Mouse (Mus musculus) left cerebral cortex, adult 8-10 months (tissue): ENCODE results near the gene Ski. TPM values are rescaled to one million over a fixed set of nuclear protein-coding genes. Genes with fewer than 3 reads are reported as not detected.
A peak's percentile ranks its signal among the peaks of the same experiment; 100 is the strongest.

Source experiments
- DNase-seq, 2 experiments: peaks; one replicate each; pipeline ENCODE4 v3.0.0; 2022; ENCODE audit warnings: low spot score in 2 of 2
- total RNA-seq, 4 experiments: library from RNA; stranded (reverse); gene quantifications; 2 replicates each; pipeline ENCODE4 v1.2.4; 2022

Gene Ski
- total RNA-seq, 4 experiments from 2014 or later: 118 to 126 (median 121) TPM

- DNase-seq: peak; percentile 69 to 93
Observed at GRCm38 (mm10) chr4:155235311-155236119, 13.1 kb upstream of the Ski start.

- DNase-seq: no peak
Observed at GRCm38 (mm10) chr4:155234371-155235310, 12.2 kb upstream of the Ski start.

GRCm38 (mm10) chr4:155233878-155234277, 11.5 kb upstream of the Ski start:
- DNase-seq: peak; percentile 73 to 90

GRCm38 (mm10) chr4:155228461-155228860, 6.1 kb upstream of the Ski start:
- DNase-seq: no peak

GRCm38 (mm10) chr4:155227986-155228385, 5.6 kb upstream of the Ski start:
- DNase-seq: no peak

- no peak for DNase-seq
Observed at GRCm38 (mm10) chr4:155225918-155226317, 3.5 kb upstream of the Ski start.

GRCm38 (mm10) chr4:155223594-155224528, 1.5 kb upstream of the Ski start:
- DNase-seq: no peak

- peak; percentile 98 to 99 for DNase-seq
Observed at GRCm38 (mm10) chr4:155222841-155223593, 625 bp upstream of the Ski start.

GRCm38 (mm10) chr4:155221599-155222551, 517 bp downstream of the Ski start:
- DNase-seq: peak in 1 of 2 experiments; percentile 61

- DNase-seq: no peak
Observed at GRCm38 (mm10) chr4:155221106-155221505, 1.3 kb downstream of the Ski start.

- DNase-seq: no peak
Observed at GRCm38 (mm10) chr4:155220213-155221100, 1.9 kb downstream of the Ski start.

GRCm38 (mm10) chr4:155219271-155220212, 2.9 kb downstream of the Ski start:
- no peak for DNase-seq

GRCm38 (mm10) chr4:155218104-155218732, 4.2 kb downstream of the Ski start:
- no peak for DNase-seq

- DNase-seq: no peak
Observed at GRCm38 (mm10) chr4:155217241-155218103, 4.9 kb downstream of the Ski start.
